Mouse (Mus musculus): ENCODE measurements around the gene Stard10. TPM values are rescaled to one million over a fixed set of nuclear protein-coding genes. Genes with fewer than 3 reads are reported as not detected.
A peak's percentile ranks its signal among the peaks of the same experiment; 100 is the strongest.

The Stard10 gene
- polyA plus RNA-seq, 1 experiment = 107 TPM

- no peak for DNase-seq
- no peak overlapping the region for H3K4me3 ChIP-seq (replicated peaks; ENCODE audit: extremely low read depth, low read depth, low read length)
- WGBS = 70% methylated on average over 5 of the region's 5 CpGs
- TF ChIP-seq POLR2A (IDR thresholded peaks at IDR 0.05; ENCODE audit: borderline replicate concordance, extremely low read depth, low read depth, low read length) = no peak
- no peak for TF ChIP-seq CTCF (IDR thresholded peaks at IDR 0.05; ENCODE audit: insufficient read depth, low read length)
- peaks cover 11% of the 10 kb centered on the region for H3K4me1 ChIP-seq (ENCODE audit: control insufficient read depth, insufficient read depth, low read length)
These were observed 2.5 kb upstream of the Stard10 start for GRCm38 (mm10) chr7:101314396-101314795.

DNA sequence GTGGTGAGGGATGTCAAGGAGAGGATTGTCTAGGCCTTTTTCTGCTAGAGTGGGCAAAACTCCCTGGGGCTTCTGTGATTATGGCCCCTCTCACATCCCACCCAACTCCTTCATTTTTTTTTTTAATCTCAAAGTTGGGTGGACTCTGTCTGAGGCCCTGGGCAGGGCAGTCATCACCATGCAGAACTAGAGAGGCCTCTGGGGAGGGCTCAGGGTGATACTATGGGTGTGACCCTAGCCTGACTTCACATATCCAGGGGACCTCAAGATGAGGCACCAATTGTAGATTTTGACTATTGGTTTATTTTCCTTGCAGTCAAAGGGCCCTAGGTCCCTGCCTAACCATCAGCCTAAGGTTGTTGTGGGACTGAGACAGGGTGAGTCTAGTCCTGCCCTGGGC, 1.2 kb upstream of the Stard10 start:
- H3K4me1 ChIP-seq (ENCODE audit: control insufficient read depth, insufficient read depth, low read length) = peaks cover 10% of the 10 kb centered on the region

GRCm38 (mm10) chr7:101316591-101317001, 290 bp upstream of the Stard10 start:
- WGBS = 20% methylated on average over 6 of the region's 6 CpGs

More for the DNA sequence above, 1.2 kb upstream of the Stard10 start:
- H3K4me3 ChIP-seq (replicated peaks; ENCODE audit: extremely low read depth, low read depth, low read length) = no peak overlapping the region
- TF ChIP-seq POLR2A (IDR thresholded peaks at IDR 0.05; ENCODE audit: borderline replicate concordance, extremely low read depth, low read depth, low read length) (no peak), CTCF (IDR thresholded peaks at IDR 0.05; ENCODE audit: insufficient read depth, low read length) (no peak)
- no peak for DNase-seq

GRCm38 (mm10) chr7:101318848-101319247, 2.0 kb downstream of the Stard10 start:
- Histone ChIP-seq H3K4me1 (ENCODE audit: control insufficient read depth, insufficient read depth, low read length) (peaks cover 10% of the 10 kb centered on the region), H3K4me3 (replicated peaks; ENCODE audit: extremely low read depth, low read depth, low read length) (no peak overlapping the region)
- TF ChIP-seq CTCF (IDR thresholded peaks at IDR 0.05; ENCODE audit: insufficient read depth, low read length) (no peak), POLR2A (IDR thresholded peaks at IDR 0.05; ENCODE audit: borderline replicate concordance, extremely low read depth, low read depth, low read length) (no peak)
- 69% methylated on average over 4 of the region's 4 CpGs for WGBS
- no peak for DNase-seq

More at GRCm38 (mm10) chr7:101316591-101317001, 290 bp upstream of the Stard10 start:
- peak; percentile 23 for DNase-seq
- no peak overlapping the region for H3K4me3 ChIP-seq (replicated peaks; ENCODE audit: extremely low read depth, low read depth, low read length)
- peaks cover 10% of the 10 kb centered on the region for H3K4me1 ChIP-seq (ENCODE audit: control insufficient read depth, insufficient read depth, low read length)
- TF ChIP-seq POLR2A (IDR thresholded peaks at IDR 0.05; ENCODE audit: borderline replicate concordance, extremely low read depth, low read depth, low read length) (no peak), CTCF (IDR thresholded peaks at IDR 0.05; ENCODE audit: insufficient read depth, low read length) (no peak)

DNA sequence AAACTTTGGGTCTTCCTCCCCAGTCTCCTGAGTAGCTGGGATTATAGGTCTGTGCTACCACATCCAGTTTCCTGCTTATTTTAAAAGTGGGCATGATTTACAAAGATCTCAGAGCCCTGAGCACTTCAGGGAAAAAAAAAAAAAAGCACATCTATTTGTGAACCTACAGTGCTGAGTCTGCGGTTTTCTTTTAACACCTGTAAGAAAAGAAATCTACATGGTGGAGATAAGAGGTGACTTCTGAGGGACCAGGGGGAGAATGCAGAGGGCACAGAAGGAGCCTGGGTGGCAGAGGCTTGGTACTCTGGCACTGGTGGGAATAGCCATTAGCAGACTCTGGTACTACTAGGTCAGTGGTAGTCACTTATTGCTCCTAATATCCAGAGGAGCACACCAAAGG, 2.9 kb downstream of the Stard10 start:
- DNase-seq = no peak
- TF ChIP-seq POLR2A (IDR thresholded peaks at IDR 0.05; ENCODE audit: borderline replicate concordance, extremely low read depth, low read depth, low read length) (no peak), CTCF (IDR thresholded peaks at IDR 0.05; ENCODE audit: insufficient read depth, low read length) (no peak)
- WGBS = 78% methylated on average over 1 of the region's 1 CpGs
- H3K4me1 ChIP-seq (ENCODE audit: control insufficient read depth, insufficient read depth, low read length) = peaks cover 10% of the 10 kb centered on the region
- H3K4me3 ChIP-seq (replicated peaks; ENCODE audit: extremely low read depth, low read depth, low read length) = no peak overlapping the region

DNA sequence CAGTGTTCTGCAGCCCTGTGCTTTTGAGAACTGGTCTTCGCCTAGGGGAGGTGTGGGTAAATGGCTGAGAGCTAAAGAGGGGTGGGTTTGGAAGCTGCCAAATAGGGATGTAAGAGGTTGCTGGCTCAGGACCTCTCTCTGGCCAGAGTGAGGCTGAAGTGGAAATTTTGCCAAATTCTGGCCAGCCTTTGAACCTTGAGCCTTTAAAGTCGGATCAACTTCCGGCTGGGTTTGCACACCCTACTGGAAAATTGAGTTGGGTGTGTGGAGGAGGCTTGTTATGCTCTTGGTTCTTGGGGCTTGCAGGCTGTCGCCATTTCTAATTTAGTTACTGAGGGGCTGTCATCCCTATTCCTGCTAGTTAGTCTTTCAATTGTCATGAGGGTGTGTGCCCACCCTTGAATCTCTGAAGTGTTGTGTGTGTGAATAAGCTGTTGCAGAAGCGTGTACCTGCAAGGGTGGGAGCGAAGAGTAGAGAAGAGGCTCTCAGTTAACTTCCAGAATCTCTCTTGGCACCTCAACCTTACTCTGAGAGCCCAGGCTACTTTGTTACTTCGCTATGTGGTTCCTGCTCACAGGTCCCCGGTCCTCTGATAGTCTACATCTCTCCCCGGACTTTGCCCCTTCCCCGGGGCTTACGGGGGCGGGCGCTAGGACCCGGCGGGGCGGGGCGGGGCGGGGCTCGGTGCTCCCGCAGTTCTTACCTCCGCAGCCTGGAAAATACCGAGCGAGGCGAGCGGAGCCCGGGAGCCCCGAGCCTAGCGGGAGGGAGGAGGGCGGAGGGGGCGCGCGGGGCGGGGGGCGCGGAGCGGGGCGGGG, 3.7 kb downstream of the Stard10 start:
- Histone ChIP-seq H3K4me1 (ENCODE audit: control insufficient read depth, insufficient read depth, low read length) (peaks cover 10% of the 10 kb centered on the region), H3K4me3 (replicated peaks; ENCODE audit: extremely low read depth, low read depth, low read length) (peak overlapping the region; percentile 51)
- WGBS = 4% methylated on average over 33 of the region's 37 CpGs
- DNase-seq = peak; percentile 53
- TF ChIP-seq POLR2A (IDR thresholded peaks at IDR 0.05; ENCODE audit: borderline replicate concordance, extremely low read depth, low read depth, low read length) (no peak), CTCF (IDR thresholded peaks at IDR 0.05; ENCODE audit: insufficient read depth, low read length) (no peak)

GRCm38 (mm10) chr7:101321218-101321827, 4.4 kb downstream of the Stard10 start:
- WGBS = 3% methylated on average over 51 of the region's 61 CpGs
- DNase-seq = peak; percentile 67
- peaks cover 10% of the 10 kb centered on the region for H3K4me1 ChIP-seq (ENCODE audit: control insufficient read depth, insufficient read depth, low read length)
- H3K4me3 ChIP-seq (replicated peaks; ENCODE audit: extremely low read depth, low read depth, low read length) = peak overlapping the region; percentile 71
- no peak for TF ChIP-seq POLR2A (IDR thresholded peaks at IDR 0.05; ENCODE audit: borderline replicate concordance, extremely low read depth, low read depth, low read length)
- TF ChIP-seq CTCF (IDR thresholded peaks at IDR 0.05; ENCODE audit: insufficient read depth, low read length) = no peak

DNA sequence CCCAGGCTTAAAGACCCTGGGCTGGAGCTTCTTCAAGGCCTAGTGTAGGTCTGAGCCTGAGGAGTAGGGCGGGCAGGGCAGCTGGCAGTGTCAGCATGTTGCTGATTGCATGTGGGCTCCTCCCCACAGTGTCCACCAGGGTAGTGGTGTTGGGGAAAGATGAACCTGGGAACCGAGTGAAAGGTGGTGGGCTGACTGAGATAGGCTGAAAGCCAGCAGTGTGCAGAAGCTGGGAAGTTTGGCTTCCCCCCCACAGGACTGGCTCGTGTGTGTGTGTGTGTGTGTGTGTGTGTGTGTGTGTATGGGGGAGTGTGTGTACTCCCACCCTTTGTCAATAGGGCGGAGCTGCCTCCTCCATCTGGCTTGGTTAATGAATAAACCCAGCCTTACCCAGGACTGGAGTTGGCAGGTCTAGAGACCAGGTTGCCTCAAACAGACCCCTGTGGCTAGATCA, 6.3 kb downstream of the Stard10 start:
- WGBS = 73% methylated on average over 4 of the region's 4 CpGs
- DNase-seq = no peak
- H3K4me3 ChIP-seq (replicated peaks; ENCODE audit: extremely low read depth, low read depth, low read length) = peak overlapping the region; percentile 8
- TF ChIP-seq CTCF (IDR thresholded peaks at IDR 0.05; ENCODE audit: insufficient read depth, low read length) (no peak), POLR2A (IDR thresholded peaks at IDR 0.05; ENCODE audit: borderline replicate concordance, extremely low read depth, low read depth, low read length) (no peak)
- H3K4me1 ChIP-seq (ENCODE audit: control insufficient read depth, insufficient read depth, low read length) = peaks cover 3% of the 10 kb centered on the region; the same call in 1 of the 2 replicates

DNA sequence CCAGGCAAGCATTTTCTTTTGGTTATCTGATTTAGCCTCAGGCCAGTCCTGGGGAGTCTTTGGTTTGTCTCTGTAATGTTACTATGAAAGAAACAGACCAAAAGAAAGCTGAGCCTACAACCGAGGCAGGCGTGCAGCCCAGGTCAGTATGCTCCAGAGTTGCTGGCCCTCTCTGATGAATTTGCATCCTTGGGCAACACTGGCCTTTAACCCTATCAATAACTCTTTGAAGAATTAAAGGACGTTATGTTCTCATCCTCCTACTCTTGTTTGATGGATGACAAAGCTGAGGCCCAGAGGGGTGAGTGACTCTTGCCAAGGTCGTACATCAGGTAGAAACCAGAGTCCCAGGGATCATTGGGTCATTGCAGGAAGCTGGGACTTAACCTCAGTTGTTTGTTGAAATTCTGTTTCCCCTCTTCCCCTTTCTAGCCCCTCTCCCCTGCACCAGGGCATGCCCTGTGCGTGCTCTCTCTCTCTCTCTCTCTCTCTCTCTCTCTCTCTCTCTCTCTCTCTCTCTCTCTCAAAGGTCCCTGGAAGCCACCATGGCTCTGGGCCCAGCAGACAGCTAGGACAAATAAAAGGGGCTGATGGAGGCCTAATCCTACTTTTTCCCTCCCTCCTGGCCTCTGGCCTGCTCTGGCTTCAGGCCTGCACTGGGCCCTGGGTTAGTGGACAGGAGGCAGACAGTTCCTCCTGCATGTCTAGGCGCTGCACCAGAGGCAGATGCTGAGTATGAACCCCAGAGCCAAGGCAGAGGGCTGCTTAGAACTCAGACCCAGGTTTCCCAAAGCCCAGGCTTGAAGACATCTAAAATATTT, 7.5 kb downstream of the Stard10 start:
- no peak overlapping the region for H3K4me3 ChIP-seq (replicated peaks; ENCODE audit: extremely low read depth, low read depth, low read length)
- DNase-seq = no peak
- TF ChIP-seq POLR2A (IDR thresholded peaks at IDR 0.05; ENCODE audit: borderline replicate concordance, extremely low read depth, low read depth, low read length) (no peak), CTCF (IDR thresholded peaks at IDR 0.05; ENCODE audit: insufficient read depth, low read length) (no peak)
- WGBS = 66% methylated on average over 6 of the region's 6 CpGs
- peaks cover 5% of the 10 kb centered on the region; the same call in 1 of the 2 replicates for H3K4me1 ChIP-seq (ENCODE audit: control insufficient read depth, insufficient read depth, low read length)

All from lung, adult 2 months (tissue).